Mouse (Mus musculus) small intestine, adult 2 months (tissue): ENCODE data around the gene Rnd3.

Source experiments
- CTCF ChIP-seq: fragments of 200-500 bp; IDR thresholded peaks from 2 replicates; pipeline ENCODE4 v1.5.1; 2012; ENCODE audit warnings: low read depth, mild to moderate bottlenecking, control low read depth, inconsistent platforms, low read length, moderate library complexity, mixed read lengths; ENCODE audit not compliant: insufficient replicate concordance, insufficient read length; ENCODE audit errors: extremely low read depth
- POLR2A ChIP-seq: fragments of 200-500 bp; IDR thresholded peaks from 2 replicates; pipeline ENCODE4 v1.6.1; 2012; ENCODE audit warnings: low read depth, mild to moderate bottlenecking, control low read depth, inconsistent platforms, low read length, moderate library complexity

DNA sequence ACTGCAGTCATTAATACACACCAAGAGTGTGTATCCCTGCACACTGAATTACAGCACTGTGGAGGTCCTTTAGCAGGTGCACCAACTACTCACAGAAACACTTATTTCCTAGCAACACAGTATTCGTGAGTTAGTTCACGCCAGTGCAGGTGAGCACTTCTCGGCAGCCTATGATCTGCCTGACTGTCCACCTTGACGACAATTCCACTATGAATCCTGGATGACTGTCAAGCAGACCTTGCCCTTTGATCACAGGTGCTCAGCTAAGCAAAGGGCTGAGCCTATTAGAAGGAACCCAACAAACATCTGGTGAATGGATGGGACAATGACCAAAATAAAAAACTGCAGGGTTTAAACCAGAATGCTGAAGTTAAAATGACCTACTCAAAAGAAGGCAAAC, 20.8 kb downstream of the Rnd3 start:
- TF ChIP-seq CTCF (no peak), POLR2A (no peak)
